ENCODE assay signal across 10 mouse cellular contexts in genomic region chr10:90494981-90495516, GRCm38 (mm10).
DNase-seq lines count a peak whose midpoint lies in the region; ATAC-seq and TF ChIP-seq lines count a peak whose summit lies in the region.
"Had no signal": no experiment of that assay in that cellular context is flagged by ENCODE, and none has a peak within 500 bp of the region (broad histone marks: within the 10 kb centered on the region; RNA-seq: fewer than 3 reads in every experiment).

No protein-coding gene starts in this region.

- peak; percentile 11 for DNase-seq in cerebellum, adult 11 months
- DNase-seq in cerebellum, postnatal 14 days: peak; percentile 25 to 49
- no peak for DNase-seq in lung, postnatal 0 days (ENCODE audit: low spot score)
- no peak for DNase-seq in urinary bladder, postnatal 10 days (ENCODE audit: low spot score)
- DNase-seq in heart, postnatal 25 days (ENCODE audit: low spot score): no peak
- DNase-seq: lung, postnatal 36 days had no signal

- ATAC-seq in intestine, embryonic 16.5 days: 0 out of 2 replicates have a peak, but pooled peaks have one; percentile 59
- ATAC-seq in midbrain, embryonic 15.5 days (replicated peaks): peak; percentile 83
- ATAC-seq in lung, postnatal 0 days: no peak
- ATAC-seq: inflammation-experienced regulatory T-cells, adult 6 months had no signal

- no peak overlapping the region for H3K4me2 ChIP-seq in intestine, embryonic 16.5 days (ENCODE audit: low read depth, low read length)
- H3K4me2 ChIP-seq in midbrain, embryonic 15.5 days: no peak overlapping the region
- H3K4me2 ChIP-seq in lung, postnatal 0 days (replicated peaks; ENCODE audit: low read depth, low read length): no peak overlapping the region
- H3K4me2 ChIP-seq: embryonic facial prominence, embryonic 13.5 days had no signal

- no peak for TF ChIP-seq EP300 in lung, postnatal 0 days (IDR thresholded peaks at IDR 0.05)

- H3K9me3 ChIP-seq in intestine, embryonic 16.5 days (ENCODE audit: control insufficient read depth, low read length): no peaks in the 10 kb centered on the region
- H3K9me3 ChIP-seq in midbrain, embryonic 15.5 days: no peaks in the 10 kb centered on the region
- no peaks in the 10 kb centered on the region for H3K9me3 ChIP-seq in lung, postnatal 0 days (ENCODE audit: low read length)
- H3K9me3 ChIP-seq: embryonic facial prominence, embryonic 13.5 days had no signal

- H3K4me1 ChIP-seq in intestine, embryonic 16.5 days (ENCODE audit: control insufficient read depth, insufficient read depth, low read length): no peaks in the 10 kb centered on the region
- peaks cover 18% of the 10 kb centered on the region for H3K4me1 ChIP-seq in midbrain, embryonic 15.5 days
- H3K4me1 ChIP-seq in lung, postnatal 0 days (ENCODE audit: insufficient read depth, low read depth, low read length): no peaks in the 10 kb centered on the region

- H3K27ac ChIP-seq in intestine, embryonic 16.5 days (ENCODE audit: low read length): no peak overlapping the region
- peak overlapping the region; percentile 60 for H3K27ac ChIP-seq in midbrain, embryonic 15.5 days
- no peak overlapping the region for H3K27ac ChIP-seq in lung, postnatal 0 days (ENCODE audit: low read length)
- H3K27ac ChIP-seq: embryonic facial prominence, embryonic 13.5 days had no signal

- no peak for TF ChIP-seq CTCF in lung, postnatal 0 days (IDR thresholded peaks at IDR 0.05)

- no peak overlapping the region for H3K9ac ChIP-seq in intestine, embryonic 16.5 days (ENCODE audit: low read depth, low read length)
- H3K9ac ChIP-seq in midbrain, embryonic 15.5 days: no peak overlapping the region
- no peak overlapping the region for H3K9ac ChIP-seq in lung, postnatal 0 days (replicated peaks; ENCODE audit: low read depth)
- H3K9ac ChIP-seq: embryonic facial prominence, embryonic 13.5 days had no signal

- 70% methylated on average over 4 of the region's 4 CpGs for WGBS in intestine, embryonic 16.5 days
- WGBS in midbrain, embryonic 15.5 days: 46% methylated on average over 4 of the region's 4 CpGs
- 81% methylated on average over 4 of the region's 4 CpGs for WGBS in lung, postnatal 0 days

- intact Hi-C loops in heart, postnatal 25 days (cut with DNase I): no loop called here

- no peak overlapping the region for H3K4me3 ChIP-seq in intestine, embryonic 16.5 days (ENCODE audit: low read length)
- H3K4me3 ChIP-seq in midbrain, embryonic 15.5 days: no peak overlapping the region
- H3K4me3 ChIP-seq in lung, postnatal 0 days (ENCODE audit: low read depth, low read length): no peak overlapping the region
- H3K4me3 ChIP-seq: embryonic facial prominence, embryonic 13.5 days had no signal

- H3K36me3 ChIP-seq in intestine, embryonic 16.5 days (ENCODE audit: control insufficient read depth, insufficient read depth, low read length): no peaks in the 10 kb centered on the region
- no peaks in the 10 kb centered on the region for H3K36me3 ChIP-seq in midbrain, embryonic 15.5 days (replicated peaks)
- no peaks in the 10 kb centered on the region for H3K36me3 ChIP-seq in lung, postnatal 0 days (ENCODE audit: insufficient read depth, low read length)
- H3K36me3 ChIP-seq: embryonic facial prominence, embryonic 13.5 days had no signal

- no peaks in the 10 kb centered on the region for H3K27me3 ChIP-seq in intestine, embryonic 16.5 days (replicated peaks; ENCODE audit: control insufficient read depth, insufficient read depth, low read length)
- H3K27me3 ChIP-seq in midbrain, embryonic 15.5 days (replicated peaks): no peaks in the 10 kb centered on the region
- H3K27me3 ChIP-seq in lung, postnatal 0 days (replicated peaks; ENCODE audit: insufficient read depth, low read length): no peaks in the 10 kb centered on the region
- H3K27me3 ChIP-seq: embryonic facial prominence, embryonic 13.5 days had no signal

Comparison
In these comparisons a context has a peak if more than half of its experiments do, and no peak if none do; other contexts are left out.
1. DNase-seq: peak in cerebellum, adult 11 months (single experiment) and cerebellum, postnatal 14 days (2 of 2); none in lung, postnatal 0 days (single experiment), urinary bladder, postnatal 10 days (single experiment) and heart, postnatal 25 days (single experiment).